Mouse (Mus musculus) midbrain, embryonic 16.5 days (tissue): ENCODE results near the gene Fgd2. TPM values are rescaled to one million over a fixed set of nuclear protein-coding genes. Genes with fewer than 3 reads are reported as not detected.

Source experiments
- polyA plus RNA-seq: library from polyadenylated mRNA; unstranded; fragments of >200 nt; fragmentation: Nextera tagmentation; extraction: Ambion mirVana; gene quantifications from 2 replicates; pipeline ENCODE4 v1.2.1, GENCODE M21; 2015

The Fgd2 gene
- polyA plus RNA-seq, 1 experiment from 2014 or later: 12.7 TPM

Other genes with a start within 250 kb of the Fgd2 start
- 0.08 and 0.17 TPM in 2 replicates for gene Rab44, start 246.8 kb upstream of the Fgd2 start, polyA plus RNA-seq
- 43.6 and 55.8 TPM in 2 replicates for gene Cpne5, start 122.7 kb upstream of the Fgd2 start, polyA plus RNA-seq
- 106 and 107 TPM in 2 replicates for gene Ppil1, start 96.7 kb upstream of the Fgd2 start, polyA plus RNA-seq
- 125 TPM in 2 replicates for gene BC004004, start 92.1 kb upstream of the Fgd2 start, polyA plus RNA-seq
- gene Pi16, start 43.2 kb upstream of the Fgd2 start, polyA plus RNA-seq: 3.3 and 4.4 TPM in 2 replicates
- gene Mtch1, start 13.0 kb upstream of the Fgd2 start, polyA plus RNA-seq: 463 and 470 TPM in 2 replicates
- gene Pim1, start 129.8 kb downstream of the Fgd2 start, polyA plus RNA-seq: 7.3 and 7.6 TPM in 2 replicates
- gene Gm17657, start 188.7 kb downstream of the Fgd2 start, polyA plus RNA-seq: not detected in 2 replicates
- gene Tbc1d22b, start 188.9 kb downstream of the Fgd2 start, polyA plus RNA-seq: 29.5 and 32.2 TPM in 2 replicates
- 0.89 and 1.3 TPM in 2 replicates for gene Tmem217, start 191.5 kb downstream of the Fgd2 start, polyA plus RNA-seq